Mouse (Mus musculus): ENCODE measurements around the gene Lhcgr.

DNA sequence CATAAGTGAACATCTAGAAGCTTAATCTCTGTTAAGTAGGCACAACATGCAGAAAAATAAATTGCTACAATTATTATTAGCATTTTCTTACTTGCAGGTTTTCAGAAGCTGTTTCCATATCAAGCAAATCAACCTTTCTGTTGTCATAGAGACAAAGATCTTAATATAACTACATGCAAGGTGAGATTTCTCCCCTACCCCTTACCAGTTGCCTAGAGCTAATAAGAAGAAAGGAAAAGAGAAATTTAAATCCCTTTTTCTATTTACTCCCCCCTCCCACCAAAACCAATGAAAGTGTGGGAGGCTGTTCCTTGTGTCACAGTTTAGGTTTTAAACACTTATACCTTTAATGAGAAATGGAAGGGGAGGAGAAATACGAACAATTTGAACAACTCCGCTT lies 3.4 kb downstream of the Lhcgr start:
- TF ChIP-seq CTCF (IDR thresholded peaks at IDR 0.05) (no peak), EP300 (IDR thresholded peaks at IDR 0.05; ENCODE audit: insufficient read depth, low read depth, low read length) (no peak)

Data from heart, adult 2 months (tissue).